Mouse (Mus musculus) brown adipose tissue, adult 24 weeks (tissue): ENCODE measurements around the gene Cib4. TPM values are rescaled to one million over a fixed set of nuclear protein-coding genes. Genes with fewer than 3 reads are reported as not detected.

ENCODE experiments used
- H3K27ac ChIP-seq: fragments of 200-500 bp; replicated peaks from 2 replicates; pipeline ENCODE4 v1.5.1; 2012; ENCODE audit warnings: low read depth, mild to moderate bottlenecking, low read length
- H3K4me1 ChIP-seq: fragments of 200-500 bp; 2 replicates; pipeline ENCODE4 v1.6.1; 2012; ENCODE audit warnings: low read length, mixed read lengths; ENCODE audit not compliant: control insufficient read depth, insufficient read depth, insufficient read length
- H3K4me3 ChIP-seq: fragments of 200-500 bp; 2 replicates; pipeline ENCODE4 v1.5.1; 2012; ENCODE audit warnings: low read depth, mild to moderate bottlenecking, low read length, moderate library complexity; ENCODE audit not compliant: insufficient read depth
- polyA plus RNA-seq: library from polyadenylated mRNA; stranded (reverse); fragments of >200 nt; gene quantifications from 2 replicates; pipeline ENCODE4 v1.2.4, GENCODE M21; 2012; ENCODE audit not compliant: missing spikeins, insufficient read depth, insufficient read length

Gene Cib4
- not detected in 2 replicates for polyA plus RNA-seq

DNA sequence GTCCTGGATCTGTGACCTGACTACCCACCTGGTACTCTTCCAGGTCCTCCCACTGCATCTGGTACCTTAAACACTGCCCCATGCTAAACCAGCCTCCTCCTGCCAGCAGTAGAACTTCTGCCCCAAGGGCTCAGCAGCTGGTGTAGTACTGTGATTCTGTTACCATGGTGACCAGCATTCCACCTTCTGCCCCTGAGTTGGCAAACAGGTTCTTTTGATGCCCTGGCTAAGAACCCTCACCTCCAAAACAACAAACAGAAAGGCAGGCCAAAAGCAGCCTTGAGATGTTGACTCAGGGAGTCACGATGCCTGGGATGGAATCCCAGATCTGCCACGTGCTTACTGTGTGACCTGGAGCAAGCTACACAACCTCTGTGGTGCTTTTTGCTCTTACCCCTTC lies at the start of gene Cib4:
Gene Cib4, minus strand, starts transcription at position 139 of the 400 bp plus-strand sequence.
- H3K4me1 ChIP-seq, result peaks cover 3% of the 10 kb centered on the region
- H3K4me3 ChIP-seq, result no peak within 1 kb of the TSS
- no peak within 1 kb of the TSS for H3K27ac ChIP-seq

DNA sequence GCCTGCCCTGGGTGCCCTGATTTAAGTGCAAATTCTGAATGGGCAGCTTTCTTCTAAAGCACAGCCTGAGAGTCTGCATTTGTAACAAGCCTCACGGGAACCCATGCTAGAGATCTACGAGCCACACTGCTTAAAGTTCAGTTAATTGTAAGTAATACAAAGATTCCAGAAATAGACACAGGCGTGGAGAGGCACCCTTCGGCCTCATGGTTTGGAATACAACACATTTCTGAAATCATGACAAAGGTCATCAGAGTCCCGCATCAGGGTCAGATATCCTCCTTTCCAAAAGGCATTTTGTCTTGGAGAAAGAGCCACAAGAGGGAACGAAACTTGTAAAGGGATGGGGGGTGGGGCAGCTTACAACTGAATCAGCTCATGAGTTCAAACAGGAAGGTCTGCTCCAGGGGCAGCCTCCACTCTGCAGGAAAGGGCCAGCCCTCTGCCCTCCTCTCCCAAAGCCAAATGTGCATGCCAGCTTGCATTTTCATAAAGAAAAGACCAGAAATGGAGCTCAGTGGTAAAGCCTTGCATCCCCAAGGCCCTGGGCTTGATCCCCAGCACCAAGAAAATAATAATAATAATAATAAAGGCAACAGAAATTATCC lies 49.4 kb upstream of the Cib4 start:
- peak overlapping the region; percentile 57 for H3K27ac ChIP-seq
- H3K4me1 ChIP-seq, result peaks cover 8% of the 10 kb centered on the region
- no peak overlapping the region for H3K4me3 ChIP-seq

DNA sequence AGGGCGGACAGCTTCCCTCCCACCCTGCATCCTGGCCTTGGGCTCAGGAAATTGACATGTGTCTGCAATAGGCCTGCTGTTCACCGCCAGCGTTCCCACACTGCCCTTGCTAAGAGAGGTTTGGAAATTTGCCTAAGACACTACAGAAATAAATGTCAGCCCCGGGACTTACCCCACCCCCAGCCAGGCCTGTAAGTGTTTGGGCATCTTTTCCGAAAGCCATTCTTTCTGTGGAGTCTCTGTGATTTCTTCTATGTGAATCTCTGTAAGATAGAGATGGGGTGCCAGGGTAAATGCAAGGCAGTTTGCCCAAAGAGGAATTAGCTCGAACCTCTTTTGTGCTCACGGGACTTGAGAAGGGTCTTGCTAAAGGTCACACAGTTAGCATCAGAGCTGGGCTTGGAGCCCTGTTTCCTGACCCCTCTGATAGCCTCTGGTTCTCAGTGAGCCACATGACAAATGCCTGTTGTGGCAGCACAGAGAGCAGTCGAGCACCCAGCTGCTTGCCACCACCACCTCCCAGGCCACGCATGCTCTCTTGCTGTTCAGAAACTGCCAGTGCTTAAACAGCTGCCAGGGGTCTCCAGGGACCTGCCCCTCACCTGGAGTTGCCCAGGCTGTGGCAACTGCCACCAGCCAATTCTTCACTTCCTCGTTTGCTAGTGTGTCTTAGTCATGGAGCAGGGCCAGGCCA lies 48.3 kb upstream of the Cib4 start:
- H3K27ac ChIP-seq, result peak overlapping the region; percentile 57
- H3K4me3 ChIP-seq, result no peak overlapping the region
- peaks cover 11% of the 10 kb centered on the region for H3K4me1 ChIP-seq

DNA sequence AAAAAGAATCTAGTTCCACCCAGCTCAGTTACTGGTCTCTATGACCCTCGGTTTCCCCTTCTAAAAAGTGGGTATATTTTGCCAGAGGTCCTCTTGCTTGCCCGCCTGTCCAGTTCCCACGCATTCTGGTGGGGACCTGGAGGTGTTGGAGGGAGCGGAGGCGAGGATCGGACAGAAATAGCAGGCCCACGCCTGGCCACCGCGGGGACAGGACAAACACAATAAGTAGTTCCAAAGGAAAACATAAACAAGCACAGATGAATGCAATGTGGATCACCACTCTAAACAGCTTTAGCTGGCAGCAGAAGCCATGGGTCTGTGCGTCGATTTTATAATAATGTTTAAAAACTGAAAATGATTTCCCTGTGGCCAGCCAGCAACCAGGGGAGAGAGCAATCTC lies 47.7 kb upstream of the Cib4 start:
- H3K4me1 ChIP-seq, result peaks cover 11% of the 10 kb centered on the region
- peak overlapping the region; percentile 57 for H3K27ac ChIP-seq
- no peak overlapping the region for H3K4me3 ChIP-seq

DNA sequence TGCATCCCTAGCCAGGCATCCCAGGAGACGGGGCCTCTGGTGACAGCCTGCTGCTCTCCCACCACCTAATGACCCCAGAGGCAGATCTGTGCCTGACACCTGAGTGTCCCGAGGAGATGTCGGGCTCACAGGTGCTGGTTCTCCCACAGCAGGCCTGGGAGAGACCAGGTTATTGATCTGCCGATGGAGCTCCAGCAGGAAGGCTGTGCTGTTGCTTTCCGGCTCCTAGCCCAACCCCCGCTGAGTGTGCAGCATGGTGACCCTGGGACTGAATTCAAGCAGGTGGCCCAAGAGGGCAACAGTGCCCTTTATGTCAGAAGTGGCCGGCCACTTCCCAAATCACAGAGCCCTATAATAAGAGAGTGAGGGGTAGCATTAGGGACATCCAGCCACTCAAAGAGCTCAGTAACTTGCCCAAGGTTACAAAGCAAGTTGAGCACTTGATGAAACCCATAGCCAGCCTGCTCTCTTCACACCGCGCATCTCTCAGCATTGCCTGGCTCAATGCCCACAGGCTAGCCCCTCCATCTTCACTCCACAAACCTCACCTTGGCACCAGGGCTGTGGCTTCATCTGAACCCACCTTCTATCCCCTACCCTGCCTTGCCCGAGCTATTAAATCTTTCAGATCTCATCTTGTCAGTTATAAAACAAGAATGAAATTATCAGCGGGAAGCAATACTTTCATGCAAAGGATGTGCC lies 46.8 kb upstream of the Cib4 start:
- Histone ChIP-seq H3K4me3 (no peak overlapping the region), H3K27ac (no peak overlapping the region; the same call in 1 of the 2 replicates), H3K4me1 (peaks cover 11% of the 10 kb centered on the region)

DNA sequence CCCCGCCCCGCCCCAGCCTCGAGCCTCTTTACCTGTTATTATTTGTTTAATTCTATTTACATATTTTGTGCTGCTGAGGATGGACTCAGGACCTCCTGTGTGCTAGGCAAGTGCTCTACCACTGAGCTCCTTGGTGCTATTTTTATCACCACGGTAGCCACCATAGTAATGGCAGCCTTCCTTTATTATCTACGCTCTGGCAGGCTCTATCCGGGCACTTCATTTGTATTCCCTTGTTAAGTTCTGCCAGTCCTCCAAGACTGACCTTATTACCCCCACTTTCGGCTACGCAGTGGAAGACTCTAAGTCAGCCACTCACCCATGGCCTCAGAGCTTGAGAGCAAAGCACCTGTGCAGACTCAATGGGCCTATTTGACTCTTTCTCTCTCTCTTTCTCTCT lies 46.1 kb upstream of the Cib4 start:
- H3K4me1 ChIP-seq, result peaks cover 11% of the 10 kb centered on the region
- no peak overlapping the region for H3K4me3 ChIP-seq
- 0 out of 2 replicates have a peak overlapping the region, but pooled peaks have one; percentile 21 for H3K27ac ChIP-seq

DNA sequence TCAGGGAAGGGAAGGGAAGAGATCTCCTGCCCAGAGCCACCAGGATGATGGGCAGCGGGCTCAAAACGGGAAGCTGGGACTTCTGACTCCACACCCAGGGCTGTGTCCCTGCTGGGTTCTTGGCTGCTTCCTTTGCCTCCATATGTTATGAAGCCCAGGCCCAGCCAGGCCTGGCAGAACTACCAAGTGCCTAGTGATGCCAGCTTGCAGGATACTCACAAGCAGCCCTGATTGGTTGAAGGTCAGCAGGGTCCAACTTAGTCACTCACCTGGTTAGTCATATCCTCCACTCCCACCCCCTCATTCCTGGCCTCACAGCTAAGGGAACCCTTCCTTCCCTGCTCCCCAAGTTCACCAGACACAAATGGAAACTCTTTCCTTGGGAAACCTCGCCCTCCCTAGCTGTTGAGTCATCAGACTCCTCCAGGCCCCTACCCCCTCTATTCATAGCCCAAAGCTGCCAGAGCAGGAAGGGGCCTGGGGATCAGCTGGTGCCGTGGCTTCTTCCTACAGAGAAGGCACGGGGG lies 45.6 kb upstream of the Cib4 start:
- H3K4me1 ChIP-seq, result peaks cover 10% of the 10 kb centered on the region
- peak overlapping the region; percentile 45 for H3K27ac ChIP-seq
- H3K4me3 ChIP-seq, result no peak overlapping the region

DNA sequence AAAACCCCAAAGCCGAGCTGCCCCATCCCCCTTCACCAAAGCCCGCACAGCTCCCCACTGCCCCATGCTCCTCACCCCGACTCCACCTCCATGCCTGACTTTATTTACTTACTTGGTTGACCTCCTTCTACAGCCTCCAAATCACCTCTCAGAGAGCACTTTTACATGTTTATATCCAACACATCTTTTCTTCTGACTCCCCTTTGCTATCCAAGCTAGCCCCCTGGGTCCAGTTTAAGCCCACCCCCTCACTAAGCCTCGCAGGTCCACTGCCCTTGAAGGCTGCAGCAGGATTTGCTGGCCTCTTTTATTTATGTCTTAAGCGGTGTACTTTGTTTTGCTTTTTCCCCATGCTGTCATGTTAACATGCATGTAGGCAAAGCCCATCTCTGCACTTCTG lies 44.6 kb upstream of the Cib4 start:
- Histone ChIP-seq H3K4me1 (peaks cover 3% of the 10 kb centered on the region; the same call in 1 of the 2 replicates), H3K27ac (no peak overlapping the region), H3K4me3 (peak overlapping the region; percentile 13; the same call in 1 of the 2 replicates)

DNA sequence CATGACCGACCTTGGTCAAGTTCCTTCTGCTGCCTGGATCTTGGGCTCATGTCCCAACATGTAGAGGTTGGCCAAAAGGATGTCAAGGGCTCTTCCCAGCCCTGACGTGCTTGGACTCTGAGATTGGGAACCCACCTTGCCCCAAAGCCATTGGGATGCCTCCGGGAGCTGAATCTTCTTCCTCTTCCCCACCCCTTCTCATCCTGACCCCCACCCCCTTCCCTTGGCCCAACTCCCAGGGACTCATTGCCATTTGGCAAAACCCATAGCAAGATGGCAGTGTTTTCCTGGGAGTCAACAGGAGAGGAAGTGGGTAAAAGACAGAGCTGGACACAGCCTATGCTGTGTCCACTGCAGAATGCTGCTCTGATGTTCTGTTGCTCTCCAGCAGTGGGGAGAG lies 43.9 kb upstream of the Cib4 start:
- peaks cover 3% of the 10 kb centered on the region; the same call in 1 of the 2 replicates for H3K4me1 ChIP-seq
- H3K27ac ChIP-seq, result peak overlapping the region; percentile 80

DNA sequence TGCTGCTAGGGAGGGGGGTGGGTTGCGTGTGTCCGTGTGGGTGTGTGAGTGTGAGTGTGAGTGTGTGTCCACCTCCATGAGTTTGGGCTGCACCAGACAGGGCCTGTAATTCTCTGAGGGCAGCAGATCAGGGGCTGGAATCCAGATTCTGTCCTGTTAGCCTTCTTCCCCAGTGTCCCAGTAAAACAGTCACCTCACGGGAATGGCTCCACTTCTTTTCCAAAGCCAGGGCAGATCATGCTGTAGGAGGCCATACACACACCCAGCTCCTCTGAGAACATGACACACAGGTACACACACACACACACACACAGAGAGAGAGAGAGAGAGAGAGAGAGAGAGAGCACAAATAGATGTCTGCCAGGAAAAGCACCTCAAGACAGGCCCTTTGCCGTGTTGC lies 43.4 kb upstream of the Cib4 start:
- H3K4me3 ChIP-seq, result peak overlapping the region; percentile 80
- H3K27ac ChIP-seq, result peak overlapping the region; percentile 80
- H3K4me1 ChIP-seq, result peaks cover 3% of the 10 kb centered on the region; the same call in 1 of the 2 replicates

More for the DNA sequence above, 43.9 kb upstream of the Cib4 start:
- H3K4me3 ChIP-seq, result peak overlapping the region; percentile 80

DNA sequence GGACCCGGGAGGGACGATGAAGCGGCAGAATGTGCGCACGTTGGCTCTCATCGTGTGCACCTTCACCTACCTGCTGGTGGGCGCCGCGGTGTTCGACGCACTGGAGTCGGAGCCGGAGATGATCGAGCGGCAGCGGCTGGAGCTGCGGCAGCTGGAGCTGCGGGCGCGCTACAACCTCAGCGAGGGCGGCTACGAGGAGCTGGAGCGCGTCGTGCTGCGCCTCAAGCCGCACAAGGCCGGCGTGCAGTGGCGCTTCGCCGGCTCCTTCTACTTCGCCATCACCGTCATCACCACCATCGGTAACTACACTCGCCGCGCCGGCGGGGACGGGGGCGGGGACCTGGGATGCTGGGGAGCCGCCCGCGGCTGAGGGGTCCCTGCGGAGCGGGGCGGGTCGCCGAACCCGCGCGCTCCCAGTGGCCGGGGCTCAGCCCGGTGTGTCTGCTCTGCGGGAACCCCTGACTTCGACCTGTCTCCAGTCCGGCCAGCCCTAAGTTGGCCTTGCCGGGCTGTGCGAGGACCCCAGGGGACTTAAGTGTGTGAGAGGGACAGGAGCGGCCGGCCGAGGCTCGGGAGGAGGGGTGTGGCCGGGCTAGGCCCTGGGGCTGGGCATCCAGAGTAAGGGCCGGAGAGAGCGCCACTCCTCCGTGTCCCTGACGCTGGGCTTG lies 42.8 kb upstream of the Cib4 start:
- Histone ChIP-seq H3K27ac (peak overlapping the region; percentile 80), H3K4me3 (peak overlapping the region; percentile 80), H3K4me1 (0 out of 2 replicates have a peak, but pooled peaks cover 3% of the 10 kb centered on the region)

DNA sequence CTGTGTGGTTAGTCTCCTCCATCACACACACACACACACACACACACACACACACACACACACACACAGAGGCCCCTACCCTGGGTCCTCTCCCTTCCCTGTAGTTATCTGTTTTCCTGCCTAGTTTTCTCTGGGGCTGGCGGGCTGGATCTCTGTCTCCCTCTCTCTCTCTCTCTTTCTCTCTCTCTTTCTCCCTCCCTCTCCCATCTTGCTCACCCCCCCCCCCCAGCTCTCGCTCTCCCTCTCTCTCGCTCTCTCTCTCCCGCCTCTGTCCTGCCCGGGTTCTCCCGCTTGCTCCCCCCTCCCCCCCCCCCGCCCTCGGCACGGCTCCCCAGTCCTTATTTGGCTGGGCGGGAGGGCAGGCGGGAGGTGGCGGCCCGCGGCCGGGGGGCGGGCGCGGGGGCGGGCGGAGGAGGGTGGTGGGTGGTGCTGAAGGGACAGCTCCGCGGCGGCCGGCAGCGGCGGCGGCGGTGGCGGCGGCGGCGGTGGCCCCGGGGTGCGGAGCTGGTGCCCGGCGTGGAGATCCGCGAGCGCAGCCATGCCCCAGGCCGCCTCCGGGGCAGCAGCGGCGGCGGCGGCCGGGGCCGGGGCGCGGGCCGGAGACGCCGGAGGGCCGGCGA lies 42.2 kb upstream of the Cib4 start, which contains the start of gene Kcnk3:
Gene Kcnk3, plus strand, starts transcription at position 490 of the 620 bp plus-strand sequence.
- Histone ChIP-seq H3K27ac (peak within 1 kb of the TSS; percentile 94), H3K4me3 (peak within 1 kb of the TSS; percentile 80), H3K4me1 (0 out of 2 replicates have a peak, but pooled peaks cover 3% of the 10 kb centered on the region)

DNA sequence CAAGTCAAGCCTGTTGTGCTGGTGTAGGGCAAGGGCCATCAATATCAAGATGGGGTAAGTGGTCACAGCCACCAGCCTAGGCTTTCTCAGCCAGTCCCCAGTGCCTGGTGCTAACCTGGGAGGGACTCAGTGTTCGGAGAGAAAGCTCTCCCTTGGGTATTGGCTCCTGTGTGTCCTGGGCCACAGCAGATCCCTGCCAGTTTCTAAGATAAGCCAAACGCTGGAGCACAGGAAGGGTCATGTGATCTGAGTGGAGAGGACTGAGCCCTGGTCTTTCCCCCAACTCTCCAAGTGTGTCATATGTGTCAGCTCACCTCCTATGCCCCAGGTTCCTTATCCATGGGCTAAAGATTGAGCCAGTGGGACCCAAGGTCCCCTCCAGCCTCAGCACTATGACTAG lies 41.5 kb upstream of the Cib4 start:
- peak overlapping the region; percentile 94 for H3K27ac ChIP-seq
- H3K4me3 ChIP-seq, result peak overlapping the region; percentile 46
- 0 out of 2 replicates have a peak, but pooled peaks cover 3% of the 10 kb centered on the region for H3K4me1 ChIP-seq

DNA sequence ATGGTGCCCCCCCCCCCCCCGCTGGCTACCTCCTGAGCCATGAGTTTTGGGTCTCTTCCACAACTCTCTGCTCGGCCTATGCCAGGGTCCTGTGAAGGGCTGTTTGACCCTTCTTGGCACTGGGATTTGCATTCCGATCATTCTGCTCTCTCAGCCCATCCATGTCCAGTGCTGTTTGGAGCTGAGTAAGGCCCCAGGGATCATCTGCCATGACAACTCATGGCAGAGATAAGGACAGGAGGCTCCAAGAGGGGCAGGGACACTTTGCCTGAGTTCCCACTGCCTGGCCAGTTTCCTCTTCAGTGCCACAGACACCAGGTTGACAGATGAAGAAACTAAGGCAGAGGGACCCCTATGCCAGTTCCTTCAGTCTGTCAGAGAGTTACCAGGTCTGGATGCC lies 41.0 kb upstream of the Cib4 start:
- Histone ChIP-seq H3K4me3 (no peak overlapping the region), H3K4me1 (0 out of 2 replicates have a peak, but pooled peaks cover 3% of the 10 kb centered on the region), H3K27ac (peak overlapping the region; percentile 94)
